Mouse (Mus musculus): ENCODE measurements around the gene Slc7a15.

Gene Slc7a15

GRCm38 (mm10) chr12:8502546-8502945 lies 96.3 kb downstream of the Slc7a15 start:
- DNase-seq: peak; percentile 81

DNA sequence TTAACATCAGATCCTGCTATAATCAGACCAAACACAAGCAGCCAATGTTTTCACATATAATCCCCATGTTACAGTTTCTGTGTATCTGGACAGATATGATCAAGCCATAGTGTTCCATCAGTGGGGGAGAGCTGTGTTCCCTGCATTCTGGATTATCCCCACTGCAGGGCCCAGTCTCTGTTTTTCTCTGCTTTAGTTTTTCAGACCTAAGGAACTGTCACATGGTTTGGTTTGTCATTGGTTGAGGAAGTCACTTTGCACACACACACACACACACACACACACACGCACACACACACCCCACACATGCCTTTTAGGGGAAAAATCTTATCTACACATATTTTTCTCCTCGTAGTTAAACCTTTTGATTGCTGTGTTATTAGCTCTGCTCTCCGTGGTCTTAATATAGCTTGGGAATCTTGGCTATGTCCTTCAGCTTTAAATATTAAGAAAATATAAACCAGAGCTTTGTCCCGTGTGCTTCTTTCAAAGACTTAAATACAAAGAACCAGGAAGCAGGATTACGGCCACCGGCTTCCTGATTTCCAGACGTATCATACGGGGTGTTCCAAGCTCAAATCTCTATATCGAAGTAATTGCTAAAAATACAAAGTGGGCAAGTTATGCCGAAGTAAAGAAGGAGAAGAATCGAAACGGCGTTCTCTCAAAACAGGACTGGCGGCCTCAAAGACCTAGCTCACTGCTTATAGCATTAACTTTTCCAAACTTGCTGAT lies 97.1 kb downstream of the Slc7a15 start:
- DNase-seq: no peak

GRCm38 (mm10) chr12:8500597-8501570 lies 98.0 kb downstream of the Slc7a15 start:
- DNase-seq: peak; percentile 12

- peak; percentile 98 for DNase-seq
Measured at GRCm38 (mm10) chr12:8499871-8500596, 98.8 kb downstream of the Slc7a15 start, which contains the start of gene Rhob. Rhob (minus strand) TSS chr12:8500009.

- DNase-seq: peak; percentile 70
Measured at GRCm38 (mm10) chr12:8499001-8499870, 99.6 kb downstream of the Slc7a15 start.

DNA sequence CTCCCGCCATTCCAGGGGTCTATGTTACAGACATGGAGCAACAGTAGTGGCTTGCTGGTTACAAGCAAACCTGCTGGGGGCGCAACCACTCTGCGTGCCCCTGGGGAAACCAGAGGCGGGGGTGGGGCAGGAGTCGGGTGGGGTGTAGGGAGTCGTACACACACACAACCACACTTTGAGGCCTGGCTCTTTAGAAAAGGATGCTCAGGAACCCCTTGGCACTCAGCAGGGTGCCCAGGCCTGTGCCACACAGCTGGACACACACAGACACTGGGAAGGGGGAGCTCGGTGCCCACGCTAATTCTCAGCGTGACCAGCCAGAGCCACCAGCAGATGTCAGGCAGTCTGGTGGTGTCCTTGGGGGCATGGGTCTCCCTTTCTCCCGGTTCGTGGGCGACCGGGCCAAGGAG lies 100.3 kb downstream of the Slc7a15 start:
- peak; percentile 74 for DNase-seq

GRCm38 (mm10) chr12:8498148-8498571 lies 100.7 kb downstream of the Slc7a15 start:
- no peak for DNase-seq

DNA sequence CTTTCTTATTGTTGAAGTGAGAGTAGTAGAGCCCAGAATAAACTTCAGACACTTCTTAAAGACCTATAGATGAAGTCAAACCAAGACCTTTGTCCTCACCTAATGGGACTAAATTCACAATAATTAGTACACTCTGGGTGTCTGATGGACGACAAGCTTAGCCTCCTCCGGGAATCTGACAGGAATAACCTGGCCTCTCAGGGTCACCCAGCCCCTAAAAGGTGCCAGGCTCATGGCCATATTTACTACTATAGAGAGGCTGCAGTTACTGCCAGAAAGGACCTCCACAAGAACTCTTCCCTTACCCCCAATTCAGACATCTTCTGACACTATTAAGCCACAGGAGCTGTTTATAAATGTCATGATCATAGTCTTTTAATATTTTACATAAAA lies 101.6 kb downstream of the Slc7a15 start:
- DNase-seq: no peak

- no peak for DNase-seq
Measured at GRCm38 (mm10) chr12:8496679-8497313, 102.1 kb downstream of the Slc7a15 start.

GRCm38 (mm10) chr12:8495881-8496678 lies 102.8 kb downstream of the Slc7a15 start:
- DNase-seq: peak; percentile 77

- no peak for DNase-seq
Measured at GRCm38 (mm10) chr12:8494675-8495074, 104.2 kb downstream of the Slc7a15 start.

DNA sequence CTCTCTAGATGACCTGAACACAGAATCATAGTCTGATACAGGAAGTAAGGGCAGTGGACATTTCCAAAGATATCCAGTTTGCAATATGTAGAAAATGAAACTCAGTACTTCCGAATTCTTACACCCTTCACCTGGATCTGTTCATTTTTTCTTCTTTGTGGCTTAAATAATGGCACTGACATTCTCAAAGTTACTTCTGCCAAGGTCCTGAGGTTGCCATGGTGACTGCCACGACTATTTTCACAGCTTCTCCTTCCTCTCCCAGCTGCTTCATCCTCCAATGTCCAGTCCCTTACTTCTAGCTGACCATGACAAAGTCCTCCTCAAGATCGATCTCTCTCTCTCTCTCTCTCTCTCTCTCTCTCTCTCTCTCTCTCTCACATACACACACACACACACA lies 105.5 kb downstream of the Slc7a15 start:
- no peak for DNase-seq

- no peak for DNase-seq
Measured at GRCm38 (mm10) chr12:8489098-8489497, 109.8 kb downstream of the Slc7a15 start.

DNA sequence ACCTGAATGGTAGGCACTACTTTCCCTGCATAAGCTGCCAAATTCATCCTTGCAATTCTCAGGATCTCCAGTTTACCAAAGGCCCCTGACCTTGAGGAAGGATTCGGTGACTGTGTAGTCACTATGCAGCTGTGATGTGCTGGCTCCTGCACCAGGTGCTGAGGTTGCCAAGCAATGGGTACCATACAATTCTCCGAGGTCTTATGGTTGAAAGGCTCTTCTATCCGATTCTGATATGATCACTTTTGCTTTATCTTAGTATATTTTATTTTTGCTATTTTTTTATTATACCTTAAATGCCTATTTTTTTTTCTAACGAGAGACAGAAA lies 110.2 kb downstream of the Slc7a15 start:
- no peak for DNase-seq

DNA sequence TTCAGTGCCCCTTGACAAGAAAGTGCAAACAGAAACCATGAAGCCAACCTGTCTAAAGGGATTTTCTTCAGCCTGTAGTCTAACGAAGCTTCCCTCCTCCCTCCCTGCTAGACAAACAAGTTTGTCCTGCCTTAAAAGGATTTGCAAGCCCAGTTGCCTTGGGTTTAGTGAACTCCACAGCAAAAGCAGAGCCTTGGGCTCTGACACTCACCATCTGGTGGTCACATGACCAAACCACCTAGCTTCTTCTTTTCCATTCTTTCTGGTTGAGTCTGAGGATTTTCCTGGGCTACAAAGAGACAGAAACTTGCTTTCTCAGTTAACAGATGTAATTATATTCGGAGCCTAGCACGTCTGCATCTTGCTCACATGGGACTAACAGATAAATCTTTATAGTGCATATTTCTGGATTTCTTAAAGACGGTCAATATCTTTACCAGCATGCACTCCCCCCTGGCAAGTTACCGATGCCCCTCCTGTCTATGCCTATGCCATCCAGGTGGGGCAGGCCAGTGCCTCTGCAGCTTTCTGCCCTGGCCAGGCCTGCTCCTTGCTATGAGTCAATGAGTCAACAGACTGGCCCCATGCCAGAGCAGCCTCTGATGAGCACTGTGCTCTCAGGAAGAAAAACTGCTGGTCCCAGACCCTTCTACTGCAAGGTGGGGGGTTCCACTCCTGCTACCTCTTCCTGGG lies 110.8 kb downstream of the Slc7a15 start:
- DNase-seq: peak; percentile 74

DNA sequence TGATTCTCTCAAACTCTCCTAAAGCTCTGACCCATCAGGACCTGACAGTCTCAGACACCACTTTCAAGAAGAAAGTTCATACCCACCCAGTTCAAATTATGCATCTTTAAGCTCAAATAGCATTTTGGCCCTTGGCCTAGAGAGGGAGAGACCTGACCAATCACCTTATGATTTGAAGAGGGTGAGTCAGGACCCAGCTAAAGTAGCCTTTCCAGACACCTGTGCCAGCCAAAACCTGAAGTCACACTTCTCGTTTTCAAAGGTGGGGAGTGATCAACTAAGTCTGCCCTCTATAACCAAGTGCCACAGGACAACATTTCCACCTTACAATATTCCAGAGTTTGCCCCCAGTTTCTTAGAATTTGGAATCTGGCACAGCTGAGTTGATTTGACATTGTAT lies 111.6 kb downstream of the Slc7a15 start:
- DNase-seq: no peak

DNA sequence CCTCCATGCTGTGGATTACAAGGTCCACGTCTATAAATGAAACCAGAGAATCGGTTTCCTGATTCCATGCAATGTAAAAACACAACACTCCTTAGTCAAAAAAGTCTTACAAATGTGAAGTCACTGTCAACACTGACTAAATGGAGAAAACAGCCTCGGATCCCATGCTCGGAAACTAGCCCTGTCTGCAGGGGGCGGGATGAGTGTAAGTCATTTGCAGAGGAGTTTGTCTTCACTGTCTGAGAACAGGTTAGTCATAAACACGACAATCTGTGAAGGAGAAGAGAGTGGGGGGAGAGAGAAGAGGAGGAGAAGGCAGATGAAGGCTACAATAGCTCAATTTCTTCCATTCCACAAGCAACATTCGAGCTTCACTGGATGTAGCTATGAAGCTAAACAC lies 113.6 kb downstream of the Slc7a15 start:
- no peak for DNase-seq

GRCm38 (mm10) chr12:8482169-8482568 lies 116.7 kb downstream of the Slc7a15 start:
- no peak for DNase-seq
